Mouse (Mus musculus) lung, postnatal 0 days (tissue): ENCODE measurements around the gene Gm6588.

ENCODE experiments used
- CTCF ChIP-seq: IDR thresholded peaks from 2 replicates; pipeline ENCODE4 v1.5.1; 2016; ENCODE audit warnings: antibody characterized with exemption, mild to moderate bottlenecking
- EP300 ChIP-seq: IDR thresholded peaks from 2 replicates; pipeline ENCODE4 v1.6.1; 2016; ENCODE audit warnings: antibody characterized with exemption, mild to moderate bottlenecking, control low read depth

DNA sequence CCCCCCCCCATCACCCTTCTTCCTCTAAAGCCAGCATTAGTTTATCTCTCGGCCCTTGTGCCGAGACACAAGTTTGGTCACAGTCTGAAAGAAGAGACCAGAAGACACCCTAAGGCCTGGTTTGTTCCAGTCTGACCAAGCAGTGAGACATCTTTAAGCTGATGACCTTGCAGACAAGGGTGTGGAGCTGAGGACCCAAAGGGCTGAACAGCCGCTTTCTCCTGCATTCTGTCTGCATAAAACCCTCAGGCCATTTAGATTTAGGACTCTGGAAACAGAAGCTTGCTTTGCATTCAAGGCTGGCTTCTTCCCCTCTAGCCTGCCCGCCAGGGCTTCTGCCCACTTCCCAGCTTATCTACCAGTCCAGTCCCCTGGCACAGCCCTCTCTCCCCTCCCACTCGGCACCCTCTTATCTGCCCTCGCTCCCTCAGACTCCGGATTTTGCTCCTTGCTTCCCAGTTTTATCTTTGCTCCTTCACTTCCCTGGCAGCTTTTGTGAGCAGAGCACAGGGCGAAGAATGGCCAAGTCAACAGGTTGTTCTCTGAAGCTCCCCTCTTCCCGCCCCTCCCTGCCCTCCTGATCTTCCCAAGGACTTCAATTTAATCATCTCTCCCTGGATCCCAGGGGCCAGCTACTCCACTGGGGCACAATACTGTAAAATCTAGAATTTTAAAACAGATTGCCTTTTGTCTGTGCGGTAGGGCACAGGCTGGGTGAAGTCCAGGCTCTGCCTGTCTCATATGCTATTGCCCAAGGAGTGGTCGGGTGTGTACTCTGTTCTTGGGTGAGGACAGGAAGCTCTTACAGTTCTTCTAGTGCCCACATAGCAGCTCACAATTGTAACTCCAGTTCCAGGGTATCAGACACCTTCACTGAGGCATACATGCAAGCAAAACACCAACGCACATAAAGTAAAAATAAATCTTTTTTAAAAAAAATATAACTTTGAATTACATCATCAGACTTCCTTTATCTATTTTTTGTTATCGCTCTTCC lies 50.0 kb downstream of the Gm6588 start:
- TF ChIP-seq EP300 (no peak), CTCF (no peak)
